Mouse (Mus musculus) liver, embryonic 14.5 days (tissue): ENCODE measurements around the gene Asb14. TPM values are rescaled to one million over a fixed set of nuclear protein-coding genes. Genes with fewer than 3 reads are reported as not detected.
"Not testable (repeated sequence)": the region's sequence is repeated elsewhere in the genome, so short reads cannot be mapped to it uniquely, and the experiment has no call there.

ENCODE experiments used
- ATAC-seq: fragments of 200-750 bp; cut with Nextera tagmentation; 2 replicates; pipeline ENCODE4 v1.8.0; 2017; ENCODE audit warnings: moderate number of reproducible peaks, mild to moderate bottlenecking, moderate library complexity; ENCODE audit not compliant: insufficient read depth
- DNase-seq, 3 experiments: peaks; one replicate each; pipeline ENCODE4 v3.0.0-alpha.2; 2012 to 2013; ENCODE audit warnings: low read depth in 3 of 3, low spot score in 3 of 3
- H3K27ac ChIP-seq: fragments of 300-500 bp; sonication (generic); 2 replicates; pipeline ENCODE4 v1.5.1; 2014; ENCODE audit warnings: moderate library complexity, mild to moderate bottlenecking, control low read depth, inconsistent platforms
- H3K27me3 ChIP-seq: fragments of 300-500 bp; sonication (generic); 2 replicates; pipeline ENCODE4 v1.6.1; 2014; ENCODE audit warnings: mild to moderate bottlenecking, low read length, moderate library complexity; ENCODE audit not compliant: control insufficient read depth, insufficient read depth
- H3K36me3 ChIP-seq: fragments of 300-500 bp; sonication (generic); replicated peaks from 2 replicates; pipeline ENCODE4 v1.6.1; 2014; ENCODE audit warnings: low read depth; ENCODE audit not compliant: control insufficient read depth, insufficient read depth
- H3K4me1 ChIP-seq, 2 experiments: fragments of 200-500 bp in 1 of 2; fragments of 300-500 bp in 1 of 2; sonication (generic) in 1 of 2; replicated peaks; 2 replicates each; pipeline ENCODE4 v1.6.1; 2012 to 2014; ENCODE audit warnings: antibody characterized with exemption in 1 of 2, inconsistent platforms in 1 of 2, low read length in 1 of 2; ENCODE audit not compliant: control insufficient read depth in 2 of 2, insufficient read depth in 2 of 2
- H3K4me2 ChIP-seq: fragments of 300-500 bp; sonication (generic); 2 replicates; pipeline ENCODE4 v1.6.1; 2014; ENCODE audit warnings: low read depth, mild to moderate bottlenecking, control low read depth, moderate library complexity
- H3K4me3 ChIP-seq, 2 experiments: fragments of 200-500 bp in 1 of 2; fragments of 300-500 bp in 1 of 2; sonication (generic) in 1 of 2; 2 replicates each; pipeline ENCODE4 v1.5.1; 2012 to 2014; ENCODE audit warnings: low read depth in 2 of 2, low read length in 2 of 2, mild to moderate bottlenecking in 2 of 2, control low read depth in 1 of 2, inconsistent platforms in 1 of 2, moderate library complexity in 1 of 2; ENCODE audit not compliant: insufficient read depth in 1 of 2
- H3K9ac ChIP-seq: fragments of 300-500 bp; sonication (generic); replicated peaks from 2 replicates; pipeline ENCODE4 v1.6.1; 2014; ENCODE audit warnings: mild to moderate bottlenecking, control low read depth, moderate library complexity
- H3K9me3 ChIP-seq: fragments of 300-500 bp; sonication (generic); 2 replicates; pipeline ENCODE4 v1.6.1; 2016; ENCODE audit warnings: low read length, mixed read lengths; ENCODE audit not compliant: control insufficient read depth
- CTCF ChIP-seq: IDR thresholded peaks from 2 replicates; pipeline ENCODE4 v1.5.1; 2016; ENCODE audit warnings: antibody characterized with exemption, low read depth, control low read depth
- EP300 ChIP-seq: IDR thresholded peaks from 2 replicates; pipeline ENCODE4 v1.6.1; 2016; ENCODE audit warnings: antibody characterized with exemption, low read depth
- WGBS: fragments of 180-500 bp; shearing (Covaris S2); extraction: QIAGEN DNeasy Blood & Tissue Kit; methylation state at CpG from one replicate; pipeline ENCODE4 v1.1.7; 2014; ENCODE audit not compliant: insufficient replicate concordance; 5-methylcytosine and 5-hydroxymethylcytosine counted together
- polyA plus RNA-seq, 2 experiments: library from polyadenylated mRNA; depleted of rRNA in 1 of 2; stranded (reverse) in 1 of 2; unstranded in 1 of 2; fragments of >200 nt; fragmentation: Nextera tagmentation in 1 of 2; extraction: Ambion mirVana in 1 of 2; gene quantifications; 2 replicates each; pipeline versions ENCODE4 v1.2.1 to v1.2.3; 2012 to 2014

Asb14 gene
- polyA plus RNA-seq, 2 experiments = not detected

- no peak overlapping the region for H3K27ac ChIP-seq
- no peak for TF ChIP-seq CTCF
- TF ChIP-seq EP300 = no peak
These were observed 7.1 kb upstream of the Asb14 start for GRCm38 (mm10) chr14:26887244-26887643.

GRCm38 (mm10) chr14:26890777-26891176, 3.6 kb upstream of the Asb14 start:
- TF ChIP-seq EP300 = no peak
- TF ChIP-seq CTCF = no peak
- no peaks in the 10 kb centered on the region for H3K9me3 ChIP-seq
- DNase-seq (no peak), ATAC-seq (peak; percentile 35; the same call in 1 of the 2 replicates)
- no peak overlapping the region for H3K27ac ChIP-seq
- no peak overlapping the region for H3K4me2 ChIP-seq
- H3K27me3 ChIP-seq = no peaks in the 10 kb centered on the region
- no peak overlapping the region for H3K9ac ChIP-seq
- no peak overlapping the region for H3K4me3 ChIP-seq
- no peaks in the 10 kb centered on the region for H3K36me3 ChIP-seq
- 23% methylated on average over 3 of the region's 3 CpGs for WGBS
- H3K4me1 ChIP-seq = peaks cover 0 to 2% of the 10 kb centered on the region in 2 experiments; a peak in 2 of 4 replicates

More at GRCm38 (mm10) chr14:26887244-26887643, 7.1 kb upstream of the Asb14 start:
- H3K9ac ChIP-seq = no peak overlapping the region
- no peak for ATAC-seq
- no peaks in the 10 kb centered on the region for H3K9me3 ChIP-seq
- WGBS = 57% methylated on average over 3 of the region's 3 CpGs
- H3K36me3 ChIP-seq = no peaks in the 10 kb centered on the region
- H3K4me3 ChIP-seq = no peak overlapping the region
- DNase-seq = no peak
- no peaks in the 10 kb centered on the region for H3K27me3 ChIP-seq
- no peak overlapping the region for H3K4me2 ChIP-seq
- peaks cover 0 to 2% of the 10 kb centered on the region in 2 experiments; a peak in 2 of 4 replicates for H3K4me1 ChIP-seq

DNA sequence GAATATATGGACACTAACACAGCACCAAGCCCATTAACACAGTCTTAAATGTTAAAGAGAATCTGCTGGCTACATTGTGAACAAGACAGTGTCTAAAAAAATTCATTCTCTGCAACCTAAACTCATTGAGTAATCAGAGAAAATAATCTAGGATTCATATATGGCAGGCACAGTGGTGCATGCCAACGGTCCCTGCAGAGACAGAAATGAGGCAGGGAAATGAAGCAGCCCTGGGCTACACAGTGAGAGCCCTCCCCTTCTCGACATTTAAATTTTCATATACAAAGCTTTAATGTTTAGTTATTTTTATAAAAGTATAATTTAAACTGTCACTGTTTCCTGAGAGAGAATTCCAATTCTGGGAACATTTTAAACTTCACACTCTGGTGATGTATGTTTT, 5.1 kb downstream of the Asb14 start:
- Histone ChIP-seq H3K27me3 (no peaks in the 10 kb centered on the region), H3K4me2 (no peak overlapping the region), H3K36me3 (no peaks in the 10 kb centered on the region), H3K4me3 (no peak overlapping the region), H3K27ac (no peak overlapping the region), H3K9ac (no peak overlapping the region), H3K4me1 (no peaks in the 10 kb centered on the region), H3K9me3 (no peaks in the 10 kb centered on the region)
- WGBS = 63% methylated on average over 2 of the region's 2 CpGs
- DNase-seq (no peak), ATAC-seq (no peak)
- TF ChIP-seq CTCF (no peak), EP300 (no peak)

- Histone ChIP-seq H3K9me3 (no peaks in the 10 kb centered on the region), H3K27ac (no peak overlapping the region), H3K4me3 (no peak overlapping the region), H3K4me2 (no peak overlapping the region), H3K27me3 (no peaks in the 10 kb centered on the region), H3K4me1 (no peaks in the 10 kb centered on the region), H3K36me3 (no peaks in the 10 kb centered on the region), H3K9ac (no peak overlapping the region)
- ATAC-seq (no peak), DNase-seq (no peak)
- no peak for TF ChIP-seq CTCF
- no peak for TF ChIP-seq EP300
- WGBS = 57% methylated on average over 12 of the region's 12 CpGs
These were observed 6.5 kb downstream of the Asb14 start for GRCm38 (mm10) chr14:26900893-26901292.

GRCm38 (mm10) chr14:26907401-26907800, 13.0 kb downstream of the Asb14 start:
- H3K27me3 ChIP-seq = no peaks in the 10 kb centered on the region
- WGBS = 58% methylated on average over 4 of the region's 4 CpGs
- TF ChIP-seq CTCF (no peak), EP300 (no peak)
- no peaks in the 10 kb centered on the region for H3K36me3 ChIP-seq
- no peak overlapping the region for H3K27ac ChIP-seq
- DNase-seq = no peak
- no peak overlapping the region for H3K4me2 ChIP-seq
- no peaks in the 10 kb centered on the region for H3K9me3 ChIP-seq
- H3K4me3 ChIP-seq = no peak overlapping the region
- H3K9ac ChIP-seq = no peak overlapping the region
- H3K4me1 ChIP-seq = no peaks in the 10 kb centered on the region
- no peak for ATAC-seq

- not testable (repeated sequence) for DNase-seq, H3K27me3 ChIP-seq
- WGBS = 56% methylated on average over 9 of the region's 9 CpGs
These were observed 16.1 kb downstream of the Asb14 start for GRCm38 (mm10) chr14:26910461-26910860.

More at GRCm38 (mm10) chr14:26910461-26910860, 16.1 kb downstream of the Asb14 start:
- H3K9me3 ChIP-seq, H3K4me3 ChIP-seq, H3K4me1 ChIP-seq, H3K36me3 ChIP-seq, H3K9ac ChIP-seq, H3K27ac ChIP-seq, ATAC-seq, H3K4me2 ChIP-seq: not testable (repeated sequence)
